Mouse (Mus musculus): ENCODE measurements around the gene Slc18a3. TPM values are rescaled to one million over a fixed set of nuclear protein-coding genes. Genes with fewer than 3 reads are reported as not detected.
A peak's percentile ranks its signal among the peaks of the same experiment; 100 is the strongest.

The Slc18a3 gene
- 0.06 and 0.24 TPM in 2 replicates for polyA plus RNA-seq (2016; fragmentation: Nextera tagmentation; extraction: Ambion mirVana)

GRCm38 (mm10) chr14:32464601-32465505, at the start of gene Slc18a3:
TSS of gene Slc18a3 (minus strand) at chr14:32464850.
- Histone ChIP-seq H3K4me1 (peaks cover 36% of the 10 kb centered on the region), H3K36me3 (no peaks in the 10 kb centered on the region), H3K27me3 (ENCODE audit: insufficient read depth, poor library complexity, severe bottlenecking) (peaks cover 91% of the 10 kb centered on the region), H3K4me3 (peak within 1 kb of the TSS; percentile 50), H3K27ac (no peak within 1 kb of the TSS), H3K9me3 (no peaks in the 10 kb centered on the region)
- no peak for DNase-seq (ENCODE audit: low spot score)
- WGBS, result under 1% methylated on average over 66 of the region's 70 CpGs

GRCm38 (mm10) chr14:32513336-32514032, 48.8 kb upstream of the Slc18a3 start, which contains the start of gene Ercc6:
TSS of gene Ercc6 (plus strand) at chr14:32513521.
- DNase-seq (ENCODE audit: low spot score), result peak; percentile 95
- Histone ChIP-seq H3K27me3 (ENCODE audit: insufficient read depth, poor library complexity, severe bottlenecking) (no peaks in the 10 kb centered on the region), H3K36me3 (peaks cover 18% of the 10 kb centered on the region), H3K4me1 (peaks cover 18% of the 10 kb centered on the region), H3K9me3 (no peaks in the 10 kb centered on the region), H3K27ac (peak within 1 kb of the TSS; percentile 97), H3K4me3 (peak within 1 kb of the TSS; percentile 91)
- under 1% methylated on average over 62 of the region's 62 CpGs for WGBS

- H3K27ac ChIP-seq, result peak overlapping the region; percentile 97
- H3K36me3 ChIP-seq, result peaks cover 12% of the 10 kb centered on the region
- no peaks in the 10 kb centered on the region for H3K27me3 ChIP-seq (ENCODE audit: insufficient read depth, poor library complexity, severe bottlenecking)
- no peaks in the 10 kb centered on the region for H3K9me3 ChIP-seq
- peak overlapping the region; percentile 91 for H3K4me3 ChIP-seq
- DNase-seq (ENCODE audit: low spot score), result no peak
- WGBS, result 48% methylated on average over 9 of the region's 9 CpGs
- peaks cover 18% of the 10 kb centered on the region for H3K4me1 ChIP-seq
Measured at GRCm38 (mm10) chr14:32512912-32513311, 48.3 kb upstream of the Slc18a3 start.

GRCm38 (mm10) chr14:32509443-32509961, 44.9 kb upstream of the Slc18a3 start:
- no peak overlapping the region for H3K27ac ChIP-seq
- DNase-seq (ENCODE audit: low spot score), result no peak
- peaks cover 16% of the 10 kb centered on the region for H3K4me1 ChIP-seq
- H3K36me3 ChIP-seq, result no peaks in the 10 kb centered on the region
- no peak overlapping the region for H3K4me3 ChIP-seq
- no peaks in the 10 kb centered on the region for H3K9me3 ChIP-seq
- H3K27me3 ChIP-seq (ENCODE audit: insufficient read depth, poor library complexity, severe bottlenecking), result no peaks in the 10 kb centered on the region
- WGBS, result 82% methylated on average over 6 of the region's 6 CpGs

GRCm38 (mm10) chr14:32508105-32508835, 43.6 kb upstream of the Slc18a3 start:
- Histone ChIP-seq H3K27me3 (ENCODE audit: insufficient read depth, poor library complexity, severe bottlenecking) (no peaks in the 10 kb centered on the region), H3K9me3 (no peaks in the 10 kb centered on the region), H3K4me3 (no peak overlapping the region), H3K27ac (no peak overlapping the region), H3K4me1 (peaks cover 4% of the 10 kb centered on the region), H3K36me3 (no peaks in the 10 kb centered on the region)
- WGBS, result 51% methylated on average over 10 of the region's 10 CpGs
- DNase-seq (ENCODE audit: low spot score), result no peak

GRCm38 (mm10) chr14:32507216-32507615, 42.6 kb upstream of the Slc18a3 start:
- Histone ChIP-seq H3K9me3 (no peaks in the 10 kb centered on the region), H3K27ac (no peak overlapping the region), H3K4me3 (no peak overlapping the region), H3K36me3 (no peaks in the 10 kb centered on the region), H3K27me3 (ENCODE audit: insufficient read depth, poor library complexity, severe bottlenecking) (no peaks in the 10 kb centered on the region), H3K4me1 (no peaks in the 10 kb centered on the region)
- no peak for DNase-seq (ENCODE audit: low spot score)
- WGBS, result 83% methylated on average over 4 of the region's 4 CpGs

GRCm38 (mm10) chr14:32506329-32506728, 41.7 kb upstream of the Slc18a3 start:
- Histone ChIP-seq H3K27me3 (ENCODE audit: insufficient read depth, poor library complexity, severe bottlenecking) (no peaks in the 10 kb centered on the region), H3K4me3 (no peak overlapping the region), H3K4me1 (no peaks in the 10 kb centered on the region), H3K36me3 (no peaks in the 10 kb centered on the region), H3K9me3 (no peaks in the 10 kb centered on the region), H3K27ac (no peak overlapping the region)
- no peak for DNase-seq (ENCODE audit: low spot score)
- 81% methylated on average over 10 of the region's 10 CpGs for WGBS

- Histone ChIP-seq H3K27ac (no peak overlapping the region), H3K27me3 (ENCODE audit: insufficient read depth, poor library complexity, severe bottlenecking) (no peaks in the 10 kb centered on the region), H3K4me3 (no peak overlapping the region), H3K4me1 (no peaks in the 10 kb centered on the region), H3K36me3 (no peaks in the 10 kb centered on the region), H3K9me3 (no peaks in the 10 kb centered on the region)
- 79% methylated on average over 1 of the region's 1 CpGs for WGBS
- no peak for DNase-seq (ENCODE audit: low spot score)
Measured at GRCm38 (mm10) chr14:32503897-32504296, 39.2 kb upstream of the Slc18a3 start.

GRCm38 (mm10) chr14:32502764-32503688, 38.4 kb upstream of the Slc18a3 start:
- DNase-seq (ENCODE audit: low spot score), result no peak
- 75% methylated on average over 9 of the region's 9 CpGs for WGBS
- H3K9me3 ChIP-seq, result no peaks in the 10 kb centered on the region
- no peaks in the 10 kb centered on the region for H3K27me3 ChIP-seq (ENCODE audit: insufficient read depth, poor library complexity, severe bottlenecking)
- no peak overlapping the region for H3K4me3 ChIP-seq
- H3K27ac ChIP-seq, result no peak overlapping the region
- H3K36me3 ChIP-seq, result no peaks in the 10 kb centered on the region
- no peaks in the 10 kb centered on the region for H3K4me1 ChIP-seq

GRCm38 (mm10) chr14:32501303-32501702, 36.7 kb upstream of the Slc18a3 start:
- DNase-seq (ENCODE audit: low spot score), result no peak
- WGBS, result 75% methylated on average over 2 of the region's 2 CpGs

GRCm38 (mm10) chr14:32496115-32496850, 31.6 kb upstream of the Slc18a3 start:
- H3K4me1 ChIP-seq, result no peaks in the 10 kb centered on the region
- H3K9me3 ChIP-seq, result no peaks in the 10 kb centered on the region
- H3K27me3 ChIP-seq (ENCODE audit: insufficient read depth, poor library complexity, severe bottlenecking), result peaks cover 17% of the 10 kb centered on the region; the same call in 1 of the 2 replicates
- H3K36me3 ChIP-seq, result no peaks in the 10 kb centered on the region
- DNase-seq (ENCODE audit: low spot score), result no peak
- H3K27ac ChIP-seq, result no peak overlapping the region
- H3K4me3 ChIP-seq, result no peak overlapping the region
- WGBS, result 66% methylated on average over 8 of the region's 8 CpGs

More at GRCm38 (mm10) chr14:32501303-32501702, 36.7 kb upstream of the Slc18a3 start:
- no peaks in the 10 kb centered on the region for H3K9me3 ChIP-seq
- H3K4me1 ChIP-seq, result no peaks in the 10 kb centered on the region
- H3K27me3 ChIP-seq (ENCODE audit: insufficient read depth, poor library complexity, severe bottlenecking), result no peaks in the 10 kb centered on the region
- no peaks in the 10 kb centered on the region for H3K36me3 ChIP-seq
- H3K27ac ChIP-seq, result no peak overlapping the region
- H3K4me3 ChIP-seq, result no peak overlapping the region

All from heart, embryonic 10.5 days (tissue).